Mouse (Mus musculus): ENCODE measurements around the gene Rbp7.
"Not testable (repeated sequence)": the region's sequence is repeated elsewhere in the genome, so short reads cannot be mapped to it uniquely, and the experiment has no call there.

Gene Rbp7

GRCm38 (mm10) chr4:149457163-149457562, 2.4 kb upstream of the Rbp7 start:
- DNase-seq (ENCODE audit: low spot score in 2 of 2) = not testable (repeated sequence)

GRCm38 (mm10) chr4:149454263-149454662, 515 bp downstream of the Rbp7 start:
- no peak for DNase-seq (ENCODE audit: low spot score in 2 of 2)

GRCm38 (mm10) chr4:149453656-149454055, 1.1 kb downstream of the Rbp7 start:
- peak in 1 of 2 experiments; percentile 28 for DNase-seq (ENCODE audit: low spot score in 2 of 2)

- DNase-seq (ENCODE audit: low spot score in 2 of 2) = no peak
These were observed 4.1 kb downstream of the Rbp7 start for GRCm38 (mm10) chr4:149450636-149451035.

GRCm38 (mm10) chr4:149446309-149446708, 8.5 kb downstream of the Rbp7 start:
- DNase-seq (ENCODE audit: low spot score in 2 of 2) = no peak

GRCm38 (mm10) chr4:149445868-149446267, 8.9 kb downstream of the Rbp7 start:
- DNase-seq (ENCODE audit: low spot score in 2 of 2) = peak; percentile 73 to 76

- DNase-seq (ENCODE audit: low spot score in 2 of 2) = peak; percentile 92 to 93
These were observed 9.6 kb downstream of the Rbp7 start for GRCm38 (mm10) chr4:149444964-149445701.

- DNase-seq (ENCODE audit: low spot score in 2 of 2) = no peak
These were observed 10.3 kb downstream of the Rbp7 start for GRCm38 (mm10) chr4:149444465-149444864.

GRCm38 (mm10) chr4:149442436-149442835, 12.3 kb downstream of the Rbp7 start:
- no peak for DNase-seq (ENCODE audit: low spot score in 2 of 2)

GRCm38 (mm10) chr4:149440576-149440975, 14.2 kb downstream of the Rbp7 start:
- DNase-seq (ENCODE audit: low spot score in 2 of 2) = no peak

GRCm38 (mm10) chr4:149431887-149432286, 22.9 kb downstream of the Rbp7 start:
- DNase-seq (ENCODE audit: low spot score in 2 of 2) = not testable (repeated sequence)

- no peak for DNase-seq (ENCODE audit: low spot score in 2 of 2)
These were observed 25.2 kb downstream of the Rbp7 start for GRCm38 (mm10) chr4:149429592-149429991.

- peak; percentile 99 for DNase-seq (ENCODE audit: low spot score in 2 of 2)
These were observed 28.2 kb downstream of the Rbp7 start, which contains the start of gene Ube4b for GRCm38 (mm10) chr4:149426325-149427199. Ube4b (minus strand) TSS chr4:149426749.

- peak in 1 of 2 experiments; percentile 46 for DNase-seq (ENCODE audit: low spot score in 2 of 2)
These were observed 28.9 kb downstream of the Rbp7 start for GRCm38 (mm10) chr4:149425801-149426292.

GRCm38 (mm10) chr4:149424755-149425154, 30.0 kb downstream of the Rbp7 start:
- DNase-seq (ENCODE audit: low spot score in 2 of 2) = no peak

- no peak for DNase-seq (ENCODE audit: low spot score in 2 of 2)
These were observed 36.9 kb downstream of the Rbp7 start for GRCm38 (mm10) chr4:149417854-149418365.

- DNase-seq (ENCODE audit: low spot score in 2 of 2) = no peak
These were observed 37.8 kb downstream of the Rbp7 start for GRCm38 (mm10) chr4:149416986-149417385.

- no peak for DNase-seq (ENCODE audit: low spot score in 2 of 2)
These were observed 38.4 kb downstream of the Rbp7 start for GRCm38 (mm10) chr4:149416417-149416816.

GRCm38 (mm10) chr4:149415651-149416169, 39.1 kb downstream of the Rbp7 start:
- no peak for DNase-seq (ENCODE audit: low spot score in 2 of 2)

- no peak for DNase-seq (ENCODE audit: low spot score in 2 of 2)
These were observed 40.5 kb downstream of the Rbp7 start for GRCm38 (mm10) chr4:149414259-149414658.

GRCm38 (mm10) chr4:149409759-149410158, 45.0 kb downstream of the Rbp7 start:
- DNase-seq (ENCODE audit: low spot score in 2 of 2) = no peak

GRCm38 (mm10) chr4:149408331-149408730, 46.4 kb downstream of the Rbp7 start:
- no peak for DNase-seq (ENCODE audit: low spot score in 2 of 2)

Data from right cerebral cortex, postnatal 10 days (tissue).